Mouse (Mus musculus): ENCODE measurements around the gene Siah2. TPM values are rescaled to one million over a fixed set of nuclear protein-coding genes. Genes with fewer than 3 reads are reported as not detected.

The Siah2 gene
- 54.2 TPM for total RNA-seq (2023)

GRCm38 (mm10) chr3:58691997-58692721 lies at the start of gene Siah2:
TSS of gene Siah2 (minus strand) at chr3:58692400.

GRCm38 (mm10) chr3:58636406-58637295 lies 55.5 kb downstream of the Siah2 start, which contains the start of gene Erich6:
TSS of gene Erich6 (minus strand) at chr3:58637207.

Other genes starting within 250 kb of the Siah2 start
- gene Eif2a, start 166.6 kb downstream of the Siah2 start, total RNA-seq (2023) = 68.6 TPM
- 59.3 TPM for gene Serp1, start 166.5 kb downstream of the Siah2 start, total RNA-seq (2023)
- 147 TPM for gene Selenot, start 115.8 kb downstream of the Siah2 start, total RNA-seq (2023)
- not detected for gene Erich6, start 55.2 kb downstream of the Siah2 start, total RNA-seq (2023)
- gene Mindy4b-ps, start 129.9 kb upstream of the Siah2 start, total RNA-seq (2023) = not detected
- gene Clrn1, start 192.9 kb upstream of the Siah2 start, total RNA-seq (2023) = not detected

Data from CD8-positive naive resting alpha-beta T cell, adult 57 days (primary cell).